ENCODE assay signal across 20 mouse cellular contexts in genomic region chr4:154838741-154839140, GRCm38 (mm10). TPM values are rescaled to one million over a fixed set of nuclear protein-coding genes. Genes with fewer than 3 reads are reported as not detected.
"Had no signal": no experiment of that assay in that cellular context is flagged by ENCODE, and none has a peak within 500 bp of the region (broad histone marks: within the 10 kb centered on the region; RNA-seq: fewer than 3 reads in every experiment).

No protein-coding gene starts in this region.

- H3K4me1 ChIP-seq: kidney, embryonic 15.5 days; liver, embryonic 15.5 days; lung, embryonic 15.5 days; midbrain, embryonic 13.5 days had no signal

- ATAC-seq: midbrain, embryonic 16.5 days had no signal

- H3K27me3 ChIP-seq: limb, embryonic 13.5 days; liver, embryonic 15.5 days; lung, embryonic 15.5 days had no signal

- H3K4me3 ChIP-seq: kidney, embryonic 15.5 days; limb, embryonic 13.5 days; liver, embryonic 15.5 days; lung, embryonic 15.5 days; megakaryocyte, embryonic 14.5 days; midbrain, embryonic 10.5 days; midbrain, embryonic 13.5 days; myocyte; neural tube, embryonic 13.5 days had no signal

- H3K9ac ChIP-seq: kidney, embryonic 15.5 days; limb, embryonic 13.5 days; liver, embryonic 15.5 days; lung, embryonic 15.5 days; neural tube, embryonic 13.5 days had no signal

- DNase-seq: kidney, adult 8-10 months; left cerebral cortex, postnatal 4 days; lung, adult 18-20 months; lung, postnatal 10 days; lung, postnatal 36 days; retina, postnatal 1 day; thymus, adult 18-20 months; thymus, postnatal 36 days had no signal

- H3K27ac ChIP-seq: kidney, embryonic 15.5 days; limb, embryonic 13.5 days; liver, embryonic 15.5 days; lung, embryonic 15.5 days; midbrain, embryonic 13.5 days; neural tube, embryonic 13.5 days had no signal

- H3K36me3 ChIP-seq: kidney, embryonic 15.5 days; limb, embryonic 13.5 days; liver, embryonic 15.5 days; lung, embryonic 15.5 days; midbrain, embryonic 10.5 days; midbrain, embryonic 13.5 days; neural tube, embryonic 13.5 days had no signal

- H3K4me2 ChIP-seq: kidney, embryonic 15.5 days; limb, embryonic 13.5 days; liver, embryonic 11.5 days; liver, embryonic 15.5 days; lung, embryonic 15.5 days; midbrain, embryonic 13.5 days; neural tube, embryonic 13.5 days had no signal

- H3K9me3 ChIP-seq: kidney, embryonic 15.5 days; limb, embryonic 13.5 days; liver, embryonic 15.5 days; lung, embryonic 15.5 days; megakaryocyte, embryonic 14.5 days; midbrain, embryonic 10.5 days; midbrain, embryonic 13.5 days; neural tube, embryonic 13.5 days had no signal

RNA-seq across cellular contexts. Expression of gene Ttc34, which starts 1.5 kb away (rescaled TPM):
- polyA plus RNA-seq: liver, embryonic 15.5 days; myocyte; small intestine, adult 2 months had no signal
